Mouse (Mus musculus): Measurements from ENCODE around the gene Tsku. TPM values are rescaled to one million over a fixed set of nuclear protein-coding genes. Genes with fewer than 3 reads are reported as not detected.
A peak's percentile ranks its signal among the peaks of the same experiment; 100 is the strongest.

Gene Tsku
- polyA plus RNA-seq, 1 experiment from 2014 or later: 7.7 TPM

GRCm38 (mm10) chr7:98382784-98383183 is 21.7 kb upstream of the Tsku start:
- Histone ChIP-seq H3K27ac (replicated peaks) (no peak overlapping the region), H3K27me3 (ENCODE audit: low read depth, poor library complexity, severe bottlenecking) (no peaks in the 10 kb centered on the region), H3K9me3 (replicated peaks) (no peaks in the 10 kb centered on the region), H3K4me3 (no peak overlapping the region), H3K36me3 (no peaks in the 10 kb centered on the region), H3K4me1 (peaks cover 10% of the 10 kb centered on the region)
- 84% methylated on average over 6 of the region's 6 CpGs for WGBS
- DNase-seq (ENCODE audit: low spot score): no peak

GRCm38 (mm10) chr7:98380224-98380925 is 19.2 kb upstream of the Tsku start:
- no peak overlapping the region for H3K4me3 ChIP-seq
- no peaks in the 10 kb centered on the region for H3K9me3 ChIP-seq (replicated peaks)
- DNase-seq (ENCODE audit: low spot score): no peak
- no peak overlapping the region for H3K27ac ChIP-seq (replicated peaks)
- no peaks in the 10 kb centered on the region for H3K36me3 ChIP-seq
- H3K4me1 ChIP-seq: peaks cover 10% of the 10 kb centered on the region
- 78% methylated on average over 6 of the region's 6 CpGs for WGBS
- no peaks in the 10 kb centered on the region for H3K27me3 ChIP-seq (ENCODE audit: low read depth, poor library complexity, severe bottlenecking)

- Histone ChIP-seq H3K27me3 (ENCODE audit: low read depth, poor library complexity, severe bottlenecking) (no peaks in the 10 kb centered on the region), H3K9me3 (replicated peaks) (no peaks in the 10 kb centered on the region), H3K4me3 (no peak overlapping the region), H3K36me3 (no peaks in the 10 kb centered on the region), H3K4me1 (peaks cover 10% of the 10 kb centered on the region), H3K27ac (replicated peaks) (no peak overlapping the region)
- WGBS: 90% methylated on average over 4 of the region's 4 CpGs
- no peak for DNase-seq (ENCODE audit: low spot score)
Observed at GRCm38 (mm10) chr7:98379232-98379631, 18.1 kb upstream of the Tsku start.

GRCm38 (mm10) chr7:98377257-98377656 is 16.1 kb upstream of the Tsku start:
- Histone ChIP-seq H3K27me3 (ENCODE audit: low read depth, poor library complexity, severe bottlenecking) (no peaks in the 10 kb centered on the region), H3K4me1 (0 out of 2 replicates have a peak, but pooled peaks cover 3% of the 10 kb centered on the region), H3K4me3 (no peak overlapping the region), H3K27ac (replicated peaks) (no peak overlapping the region), H3K36me3 (no peaks in the 10 kb centered on the region), H3K9me3 (replicated peaks) (no peaks in the 10 kb centered on the region)
- 78% methylated on average over 5 of the region's 5 CpGs for WGBS
- no peak for DNase-seq (ENCODE audit: low spot score)

- peaks cover 8% of the 10 kb centered on the region for H3K4me1 ChIP-seq
- H3K4me3 ChIP-seq: no peak overlapping the region
- no peaks in the 10 kb centered on the region for H3K9me3 ChIP-seq (replicated peaks)
- H3K27me3 ChIP-seq (ENCODE audit: low read depth, poor library complexity, severe bottlenecking): peaks cover 8% of the 10 kb centered on the region; the same call in 1 of the 2 replicates
- WGBS: 49% methylated on average over 4 of the region's 4 CpGs
- no peaks in the 10 kb centered on the region for H3K36me3 ChIP-seq
- no peak for DNase-seq (ENCODE audit: low spot score)
- H3K27ac ChIP-seq (replicated peaks): no peak overlapping the region
Observed at GRCm38 (mm10) chr7:98371161-98371560, 10.0 kb upstream of the Tsku start.

GRCm38 (mm10) chr7:98369762-98370369 is 8.7 kb upstream of the Tsku start:
- Histone ChIP-seq H3K27me3 (ENCODE audit: low read depth, poor library complexity, severe bottlenecking) (peaks cover 8% of the 10 kb centered on the region; the same call in 1 of the 2 replicates), H3K9me3 (replicated peaks) (no peaks in the 10 kb centered on the region), H3K27ac (replicated peaks) (no peak overlapping the region), H3K4me3 (no peak overlapping the region), H3K36me3 (no peaks in the 10 kb centered on the region), H3K4me1 (peaks cover 8% of the 10 kb centered on the region)
- no peak for DNase-seq (ENCODE audit: low spot score)
- WGBS: 50% methylated on average over 10 of the region's 10 CpGs

- Histone ChIP-seq H3K4me3 (peak overlapping the region; percentile 86), H3K27ac (replicated peaks) (peak overlapping the region; percentile 95), H3K27me3 (ENCODE audit: low read depth, poor library complexity, severe bottlenecking) (no peaks in the 10 kb centered on the region), H3K4me1 (peaks cover 47% of the 10 kb centered on the region), H3K36me3 (no peaks in the 10 kb centered on the region; the same call in 1 of the 2 replicates), H3K9me3 (replicated peaks) (peaks cover 4% of the 10 kb centered on the region; the same call in 1 of the 2 replicates)
- no peak for DNase-seq (ENCODE audit: low spot score)
- WGBS: 45% methylated on average over 2 of the region's 2 CpGs
Observed at GRCm38 (mm10) chr7:98361662-98362061, 534 bp upstream of the Tsku start.

GRCm38 (mm10) chr7:98360621-98360990 is 522 bp downstream of the Tsku start:
- no peak for DNase-seq (ENCODE audit: low spot score)
- peaks cover 57% of the 10 kb centered on the region for H3K4me1 ChIP-seq
- no peaks in the 10 kb centered on the region; the same call in 1 of the 2 replicates for H3K36me3 ChIP-seq
- peak overlapping the region; percentile 95 for H3K27ac ChIP-seq (replicated peaks)
- H3K27me3 ChIP-seq (ENCODE audit: low read depth, poor library complexity, severe bottlenecking): no peaks in the 10 kb centered on the region
- WGBS: under 1% methylated on average over 20 of the region's 20 CpGs
- H3K9me3 ChIP-seq (replicated peaks): peaks cover 4% of the 10 kb centered on the region; the same call in 1 of the 2 replicates
- H3K4me3 ChIP-seq: peak overlapping the region; percentile 86

- WGBS: under 1% methylated on average over 33 of the region's 33 CpGs
Observed at GRCm38 (mm10) chr7:98359951-98360620, 1.0 kb downstream of the Tsku start.

GRCm38 (mm10) chr7:98358016-98358415 is 3.1 kb downstream of the Tsku start:
- Histone ChIP-seq H3K27ac (replicated peaks) (0 out of 2 replicates have a peak overlapping the region, but pooled peaks have one; percentile 28), H3K27me3 (ENCODE audit: low read depth, poor library complexity, severe bottlenecking) (no peaks in the 10 kb centered on the region), H3K4me3 (no peak overlapping the region), H3K36me3 (peaks cover 5% of the 10 kb centered on the region; the same call in 1 of the 2 replicates), H3K4me1 (peaks cover 79% of the 10 kb centered on the region), H3K9me3 (replicated peaks) (no peaks in the 10 kb centered on the region)
- WGBS: 61% methylated on average over 1 of the region's 1 CpGs
- no peak for DNase-seq (ENCODE audit: low spot score)

More at GRCm38 (mm10) chr7:98359951-98360620, 1.0 kb downstream of the Tsku start:
- peak; percentile 87 for DNase-seq (ENCODE audit: low spot score)
- Histone ChIP-seq H3K4me1 (peaks cover 63% of the 10 kb centered on the region), H3K27me3 (ENCODE audit: low read depth, poor library complexity, severe bottlenecking) (no peaks in the 10 kb centered on the region), H3K9me3 (replicated peaks) (peaks cover 4% of the 10 kb centered on the region; the same call in 1 of the 2 replicates), H3K36me3 (no peaks in the 10 kb centered on the region; the same call in 1 of the 2 replicates), H3K27ac (replicated peaks) (peak overlapping the region; percentile 95), H3K4me3 (peak overlapping the region; percentile 86)

GRCm38 (mm10) chr7:98357324-98357723 is 3.8 kb downstream of the Tsku start:
- Histone ChIP-seq H3K9me3 (replicated peaks) (no peaks in the 10 kb centered on the region), H3K36me3 (peaks cover 12% of the 10 kb centered on the region), H3K27me3 (ENCODE audit: low read depth, poor library complexity, severe bottlenecking) (no peaks in the 10 kb centered on the region), H3K27ac (replicated peaks) (peak overlapping the region; percentile 78; the same call in 1 of the 2 replicates), H3K4me1 (peaks cover 78% of the 10 kb centered on the region), H3K4me3 (no peak overlapping the region)
- WGBS: 81% methylated on average over 5 of the region's 5 CpGs
- DNase-seq (ENCODE audit: low spot score): no peak

GRCm38 (mm10) chr7:98354921-98355310 is 6.2 kb downstream of the Tsku start:
- 34% methylated on average over 4 of the region's 4 CpGs for WGBS
- Histone ChIP-seq H3K4me3 (peak overlapping the region; percentile 29), H3K4me1 (peaks cover 70% of the 10 kb centered on the region)

More at GRCm38 (mm10) chr7:98354921-98355310, 6.2 kb downstream of the Tsku start:
- peaks cover 36% of the 10 kb centered on the region for H3K36me3 ChIP-seq
- no peaks in the 10 kb centered on the region for H3K9me3 ChIP-seq (replicated peaks)
- no peak for DNase-seq (ENCODE audit: low spot score)
- peak overlapping the region; percentile 78 for H3K27ac ChIP-seq (replicated peaks)
- no peaks in the 10 kb centered on the region for H3K27me3 ChIP-seq (ENCODE audit: low read depth, poor library complexity, severe bottlenecking)
